Mouse (Mus musculus): ENCODE results near the gene Cdh9. TPM values are rescaled to one million over a fixed set of nuclear protein-coding genes. Genes with fewer than 3 reads are reported as not detected.
A peak's percentile ranks its signal among the peaks of the same experiment; 100 is the strongest.

Gene Cdh9
- polyA plus RNA-seq, 1 experiment from 2014 or later: 0.08 TPM

- Histone ChIP-seq H3K4me1 (replicated peaks; ENCODE audit: insufficient read depth, low read length) (no peaks in the 10 kb centered on the region), H3K4me2 (ENCODE audit: low read length) (no peak overlapping the region), H3K4me3 (replicated peaks; ENCODE audit: low read depth, low read length) (no peak overlapping the region), H3K36me3 (ENCODE audit: insufficient read depth, low read length) (no peaks in the 10 kb centered on the region), H3K9me3 (replicated peaks; ENCODE audit: low read length) (no peaks in the 10 kb centered on the region), H3K27me3 (ENCODE audit: insufficient read depth, low read length) (no peaks in the 10 kb centered on the region), H3K27ac (no peak overlapping the region), H3K9ac (ENCODE audit: low read depth, low read length) (no peak overlapping the region)
- no peak for TF ChIP-seq CTCF (IDR thresholded peaks at IDR 0.05; ENCODE audit: low read depth)
- DNase-seq (ENCODE audit: low spot score) (no peak), ATAC-seq (replicated peaks; ENCODE audit: low FRiP score, low read depth) (no peak)
- 65% methylated on average over 1 of the region's 1 CpGs for WGBS
Measured at GRCm38 (mm10) chr15:16784575-16784974, 56.0 kb downstream of the Cdh9 start.

GRCm38 (mm10) chr15:16792857-16793256, 64.3 kb downstream of the Cdh9 start:
- Histone ChIP-seq H3K36me3 (ENCODE audit: insufficient read depth, low read length) (no peaks in the 10 kb centered on the region), H3K4me3 (replicated peaks; ENCODE audit: low read depth, low read length) (no peak overlapping the region), H3K9ac (ENCODE audit: low read depth, low read length) (no peak overlapping the region), H3K4me1 (replicated peaks; ENCODE audit: insufficient read depth, low read length) (no peaks in the 10 kb centered on the region), H3K27ac (no peak overlapping the region), H3K4me2 (ENCODE audit: low read length) (no peak overlapping the region), H3K27me3 (ENCODE audit: insufficient read depth, low read length) (no peaks in the 10 kb centered on the region), H3K9me3 (replicated peaks; ENCODE audit: low read length) (no peaks in the 10 kb centered on the region)
- DNase-seq (ENCODE audit: low spot score) (no peak), ATAC-seq (replicated peaks; ENCODE audit: low FRiP score, low read depth) (no peak)
- no peak for TF ChIP-seq CTCF (IDR thresholded peaks at IDR 0.05; ENCODE audit: low read depth)
- WGBS: 82% methylated on average over 3 of the region's 3 CpGs

DNA sequence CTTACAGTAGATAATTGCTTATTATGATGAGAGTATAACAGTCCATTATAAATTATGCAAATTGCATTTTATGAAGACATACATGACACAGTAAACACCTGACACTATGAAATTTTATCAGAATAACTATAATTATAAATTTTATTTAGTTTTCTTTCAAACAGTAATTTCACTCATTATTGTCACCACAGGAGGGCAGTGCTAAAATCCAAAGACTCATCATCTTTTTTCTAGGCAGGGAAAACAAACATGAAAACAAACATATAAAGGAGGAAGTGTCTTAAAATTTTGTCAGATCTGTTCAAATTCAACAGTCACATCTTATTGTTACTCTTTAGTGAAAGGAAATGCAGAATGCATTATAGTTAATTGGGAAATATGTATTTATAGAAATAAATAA, 72.7 kb downstream of the Cdh9 start:
- H3K36me3 ChIP-seq (ENCODE audit: insufficient read depth, low read length): no peaks in the 10 kb centered on the region
- no peak overlapping the region for H3K4me2 ChIP-seq (ENCODE audit: low read length)
- no peaks in the 10 kb centered on the region for H3K27me3 ChIP-seq (ENCODE audit: insufficient read depth, low read length)
- H3K9me3 ChIP-seq (replicated peaks; ENCODE audit: low read length): no peaks in the 10 kb centered on the region
- no peak overlapping the region for H3K4me3 ChIP-seq (replicated peaks; ENCODE audit: low read depth, low read length)
- H3K27ac ChIP-seq: no peak overlapping the region
- H3K4me1 ChIP-seq (replicated peaks; ENCODE audit: insufficient read depth, low read length): no peaks in the 10 kb centered on the region
- no peak for TF ChIP-seq CTCF (IDR thresholded peaks at IDR 0.05; ENCODE audit: low read depth)
- ATAC-seq (replicated peaks; ENCODE audit: low FRiP score, low read depth) (no peak), DNase-seq (ENCODE audit: low spot score) (no peak)
- H3K9ac ChIP-seq (ENCODE audit: low read depth, low read length): no peak overlapping the region

DNA sequence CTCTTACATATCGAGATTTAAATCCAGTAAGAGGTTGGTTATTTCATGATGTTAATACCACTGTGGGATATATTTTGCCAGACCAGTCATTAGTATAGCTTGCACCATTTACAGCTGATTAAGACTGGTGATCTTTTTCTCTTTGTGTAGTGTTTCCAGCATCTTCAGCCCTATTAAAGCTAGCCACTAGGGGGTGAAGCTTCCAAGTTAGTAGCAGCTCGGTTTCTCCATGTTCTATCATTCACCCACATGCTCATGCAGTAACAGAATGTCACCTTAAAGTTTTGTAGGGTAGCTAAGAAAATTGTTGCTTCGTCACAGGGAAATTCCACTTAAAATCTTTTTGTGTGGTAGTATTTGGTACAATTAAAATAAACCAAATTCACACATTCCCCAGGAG, 82.2 kb downstream of the Cdh9 start:
- WGBS: 62% methylated on average over 3 of the region's 3 CpGs

GRCm38 (mm10) chr15:16814035-16814434, 85.5 kb downstream of the Cdh9 start:
- Histone ChIP-seq H3K9ac (ENCODE audit: low read depth, low read length) (no peak overlapping the region), H3K9me3 (replicated peaks; ENCODE audit: low read length) (no peaks in the 10 kb centered on the region), H3K36me3 (ENCODE audit: insufficient read depth, low read length) (no peaks in the 10 kb centered on the region), H3K27ac (no peak overlapping the region), H3K27me3 (ENCODE audit: insufficient read depth, low read length) (no peaks in the 10 kb centered on the region), H3K4me1 (replicated peaks; ENCODE audit: insufficient read depth, low read length) (no peaks in the 10 kb centered on the region), H3K4me3 (replicated peaks; ENCODE audit: low read depth, low read length) (no peak overlapping the region), H3K4me2 (ENCODE audit: low read length) (no peak overlapping the region)
- DNase-seq (ENCODE audit: low spot score) (no peak), ATAC-seq (replicated peaks; ENCODE audit: low FRiP score, low read depth) (no peak)
- no peak for TF ChIP-seq CTCF (IDR thresholded peaks at IDR 0.05; ENCODE audit: low read depth)
- WGBS: 85% methylated on average over 1 of the region's 1 CpGs

More for the DNA sequence above, 82.2 kb downstream of the Cdh9 start:
- Histone ChIP-seq H3K9me3 (replicated peaks; ENCODE audit: low read length) (no peaks in the 10 kb centered on the region), H3K4me2 (ENCODE audit: low read length) (no peak overlapping the region), H3K4me1 (replicated peaks; ENCODE audit: insufficient read depth, low read length) (no peaks in the 10 kb centered on the region), H3K9ac (ENCODE audit: low read depth, low read length) (no peak overlapping the region), H3K4me3 (replicated peaks; ENCODE audit: low read depth, low read length) (no peak overlapping the region), H3K27ac (no peak overlapping the region), H3K27me3 (ENCODE audit: insufficient read depth, low read length) (no peaks in the 10 kb centered on the region), H3K36me3 (ENCODE audit: insufficient read depth, low read length) (no peaks in the 10 kb centered on the region)
- ATAC-seq (replicated peaks; ENCODE audit: low FRiP score, low read depth) (no peak), DNase-seq (ENCODE audit: low spot score) (no peak)
- TF ChIP-seq CTCF (IDR thresholded peaks at IDR 0.05; ENCODE audit: low read depth): 0 out of 2 replicates have a peak, but pooled peaks have one; percentile 13

DNA sequence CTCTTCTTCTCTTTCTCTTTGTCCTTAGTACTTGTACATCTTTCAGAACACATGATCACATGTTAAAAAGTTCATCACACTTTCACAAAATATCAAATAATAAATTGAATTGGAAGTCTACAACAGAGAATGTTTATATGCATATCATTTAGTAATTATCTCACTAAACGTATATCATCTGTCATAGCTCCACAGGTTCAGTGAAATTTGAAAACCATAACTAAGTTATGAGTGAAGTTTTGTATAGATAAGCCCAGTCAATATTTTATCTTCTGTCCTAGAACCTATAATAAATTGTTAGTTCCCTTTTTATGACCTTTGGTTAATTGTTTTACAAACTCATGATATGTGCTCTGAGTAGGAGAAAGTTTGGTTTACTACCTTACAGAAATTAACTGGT, 106.2 kb downstream of the Cdh9 start:
- TF ChIP-seq CTCF (IDR thresholded peaks at IDR 0.05; ENCODE audit: low read depth): no peak
- H3K4me1 ChIP-seq (replicated peaks; ENCODE audit: insufficient read depth, low read length): no peaks in the 10 kb centered on the region
- DNase-seq (ENCODE audit: low spot score): no peak
- whole genome bisulfite sequencing: 77% methylated on average over 1 of the region's 1 CpGs
- no peaks in the 10 kb centered on the region for H3K36me3 ChIP-seq (ENCODE audit: insufficient read depth, low read length)
- H3K27ac ChIP-seq: no peak overlapping the region
- H3K27me3 ChIP-seq (ENCODE audit: insufficient read depth, low read length): no peaks in the 10 kb centered on the region
- H3K9ac ChIP-seq (ENCODE audit: low read depth, low read length): no peak overlapping the region
- H3K4me2 ChIP-seq (ENCODE audit: low read length): no peak overlapping the region
- ATAC-seq (replicated peaks; ENCODE audit: low FRiP score, low read depth): no peak
- H3K9me3 ChIP-seq (replicated peaks; ENCODE audit: low read length): no peaks in the 10 kb centered on the region
- no peak overlapping the region for H3K4me3 ChIP-seq (replicated peaks; ENCODE audit: low read depth, low read length)

- WGBS: 86% methylated on average over 3 of the region's 3 CpGs
- Histone ChIP-seq H3K4me3 (replicated peaks; ENCODE audit: low read depth, low read length) (no peak overlapping the region), H3K27me3 (ENCODE audit: insufficient read depth, low read length) (no peaks in the 10 kb centered on the region), H3K9me3 (replicated peaks; ENCODE audit: low read length) (no peaks in the 10 kb centered on the region), H3K4me2 (ENCODE audit: low read length) (no peak overlapping the region), H3K36me3 (ENCODE audit: insufficient read depth, low read length) (no peaks in the 10 kb centered on the region), H3K4me1 (replicated peaks; ENCODE audit: insufficient read depth, low read length) (no peaks in the 10 kb centered on the region), H3K9ac (ENCODE audit: low read depth, low read length) (no peak overlapping the region), H3K27ac (no peak overlapping the region)
- no peak for ATAC-seq (replicated peaks; ENCODE audit: low FRiP score, low read depth)
- TF ChIP-seq CTCF (IDR thresholded peaks at IDR 0.05; ENCODE audit: low read depth): no peak
- DNase-seq (ENCODE audit: low spot score): no peak
Measured at GRCm38 (mm10) chr15:16882542-16882941, 154.0 kb downstream of the Cdh9 start.

All from kidney, postnatal 0 days (tissue).